Mouse (Mus musculus): ENCODE measurements around the gene Pacsin2. TPM values are rescaled to one million over a fixed set of nuclear protein-coding genes. Genes with fewer than 3 reads are reported as not detected.

The Pacsin2 gene
- polyA plus RNA-seq, 1 experiment from 2014 or later = 63.8 TPM

GRCm38 (mm10) chr15:83423589-83424384, 40.6 kb downstream of the Pacsin2 start:
- WGBS = 60% methylated on average over 5 of the region's 5 CpGs
- 0 out of 2 replicates have a peak, but pooled peaks have one; percentile 5 for TF ChIP-seq CTCF (IDR thresholded peaks at IDR 0.05; ENCODE audit: low read depth)
- H3K36me3 ChIP-seq (ENCODE audit: insufficient read depth) = no peaks in the 10 kb centered on the region
- H3K4me2 ChIP-seq = no peak overlapping the region; the same call in 1 of the 2 replicates
- 0 out of 2 replicates have a peak, but pooled peaks have one; percentile 8 for ATAC-seq (ENCODE audit: insufficient read depth)
- no peak overlapping the region for H3K27ac ChIP-seq (ENCODE audit: low read depth)
- H3K9me3 ChIP-seq (ENCODE audit: low read depth, low read length) = no peaks in the 10 kb centered on the region
- H3K4me3 ChIP-seq (ENCODE audit: low read depth, low read length) = no peak overlapping the region
- no peak for DNase-seq
- H3K9ac ChIP-seq = no peak overlapping the region
- H3K27me3 ChIP-seq (ENCODE audit: insufficient read depth, low read length) = no peaks in the 10 kb centered on the region
- H3K4me1 ChIP-seq (ENCODE audit: insufficient read depth) = no peaks in the 10 kb centered on the region

- Histone ChIP-seq H3K36me3 (ENCODE audit: insufficient read depth) (no peaks in the 10 kb centered on the region), H3K4me3 (ENCODE audit: low read depth, low read length) (no peak overlapping the region), H3K4me1 (ENCODE audit: insufficient read depth) (no peaks in the 10 kb centered on the region), H3K9me3 (ENCODE audit: low read depth, low read length) (no peaks in the 10 kb centered on the region), H3K27ac (ENCODE audit: low read depth) (peak overlapping the region; percentile 14; the same call in 1 of the 2 replicates), H3K4me2 (no peak overlapping the region; the same call in 1 of the 2 replicates), H3K9ac (no peak overlapping the region), H3K27me3 (ENCODE audit: insufficient read depth, low read length) (no peaks in the 10 kb centered on the region)
- DNase-seq (no peak), ATAC-seq (ENCODE audit: insufficient read depth) (peak; percentile 41; the same call in 1 of the 2 replicates)
- 77% methylated on average over 15 of the region's 15 CpGs for WGBS
- TF ChIP-seq CTCF (IDR thresholded peaks at IDR 0.05; ENCODE audit: low read depth) = no peak
These were observed 42.0 kb downstream of the Pacsin2 start for GRCm38 (mm10) chr15:83422299-83422981.

GRCm38 (mm10) chr15:83419562-83419961, 44.8 kb downstream of the Pacsin2 start:
- no peak for TF ChIP-seq CTCF (IDR thresholded peaks at IDR 0.05; ENCODE audit: low read depth)
- H3K9me3 ChIP-seq (ENCODE audit: low read depth, low read length) = no peaks in the 10 kb centered on the region
- no peak overlapping the region for H3K9ac ChIP-seq
- no peaks in the 10 kb centered on the region for H3K36me3 ChIP-seq (ENCODE audit: insufficient read depth)
- H3K4me2 ChIP-seq = no peak overlapping the region
- no peaks in the 10 kb centered on the region for H3K27me3 ChIP-seq (ENCODE audit: insufficient read depth, low read length)
- H3K4me1 ChIP-seq (ENCODE audit: insufficient read depth) = no peaks in the 10 kb centered on the region
- DNase-seq (no peak), ATAC-seq (ENCODE audit: insufficient read depth) (no peak)
- H3K27ac ChIP-seq (ENCODE audit: low read depth) = no peak overlapping the region
- WGBS = 69% methylated on average over 2 of the region's 2 CpGs
- H3K4me3 ChIP-seq (ENCODE audit: low read depth, low read length) = no peak overlapping the region

GRCm38 (mm10) chr15:83418685-83419084, 45.7 kb downstream of the Pacsin2 start:
- Histone ChIP-seq H3K4me1 (ENCODE audit: insufficient read depth) (no peaks in the 10 kb centered on the region), H3K4me2 (no peak overlapping the region), H3K9me3 (ENCODE audit: low read depth, low read length) (no peaks in the 10 kb centered on the region), H3K36me3 (ENCODE audit: insufficient read depth) (no peaks in the 10 kb centered on the region), H3K4me3 (ENCODE audit: low read depth, low read length) (no peak overlapping the region), H3K27ac (ENCODE audit: low read depth) (no peak overlapping the region), H3K27me3 (ENCODE audit: insufficient read depth, low read length) (no peaks in the 10 kb centered on the region), H3K9ac (no peak overlapping the region)
- no peak for DNase-seq
- TF ChIP-seq CTCF (IDR thresholded peaks at IDR 0.05; ENCODE audit: low read depth) = no peak
- ATAC-seq (ENCODE audit: insufficient read depth) = no peak

- Histone ChIP-seq H3K4me2 (no peak overlapping the region), H3K27me3 (ENCODE audit: insufficient read depth, low read length) (no peaks in the 10 kb centered on the region), H3K9me3 (ENCODE audit: low read depth, low read length) (no peaks in the 10 kb centered on the region), H3K4me1 (ENCODE audit: insufficient read depth) (no peaks in the 10 kb centered on the region), H3K4me3 (ENCODE audit: low read depth, low read length) (no peak overlapping the region), H3K9ac (no peak overlapping the region), H3K27ac (ENCODE audit: low read depth) (no peak overlapping the region), H3K36me3 (ENCODE audit: insufficient read depth) (no peaks in the 10 kb centered on the region)
- ATAC-seq (ENCODE audit: insufficient read depth) = no peak
- TF ChIP-seq CTCF (IDR thresholded peaks at IDR 0.05; ENCODE audit: low read depth) = no peak
- 77% methylated on average over 6 of the region's 6 CpGs for WGBS
- no peak for DNase-seq
These were observed 46.5 kb downstream of the Pacsin2 start for GRCm38 (mm10) chr15:83417916-83418315.

GRCm38 (mm10) chr15:83417407-83417806, 47.0 kb downstream of the Pacsin2 start:
- H3K4me2 ChIP-seq = no peak overlapping the region

GRCm38 (mm10) chr15:83415391-83415790, 49.0 kb downstream of the Pacsin2 start:
- DNase-seq = no peak
- no peak for TF ChIP-seq CTCF (IDR thresholded peaks at IDR 0.05; ENCODE audit: low read depth)
- Histone ChIP-seq H3K27me3 (ENCODE audit: insufficient read depth, low read length) (no peaks in the 10 kb centered on the region), H3K4me1 (ENCODE audit: insufficient read depth) (peaks cover 7% of the 10 kb centered on the region), H3K4me3 (ENCODE audit: low read depth, low read length) (no peak overlapping the region), H3K36me3 (ENCODE audit: insufficient read depth) (no peaks in the 10 kb centered on the region), H3K27ac (ENCODE audit: low read depth) (no peak overlapping the region), H3K9ac (no peak overlapping the region), H3K4me2 (no peak overlapping the region), H3K9me3 (ENCODE audit: low read depth, low read length) (no peaks in the 10 kb centered on the region)
- WGBS = 71% methylated on average over 6 of the region's 6 CpGs
- ATAC-seq (ENCODE audit: insufficient read depth) = no peak

More at GRCm38 (mm10) chr15:83417407-83417806, 47.0 kb downstream of the Pacsin2 start:
- ATAC-seq (ENCODE audit: insufficient read depth) = no peak
- Histone ChIP-seq H3K9me3 (ENCODE audit: low read depth, low read length) (no peaks in the 10 kb centered on the region), H3K36me3 (ENCODE audit: insufficient read depth) (no peaks in the 10 kb centered on the region), H3K4me1 (ENCODE audit: insufficient read depth) (no peaks in the 10 kb centered on the region), H3K27ac (ENCODE audit: low read depth) (no peak overlapping the region), H3K27me3 (ENCODE audit: insufficient read depth, low read length) (no peaks in the 10 kb centered on the region), H3K9ac (no peak overlapping the region), H3K4me3 (ENCODE audit: low read depth, low read length) (no peak overlapping the region)
- WGBS = 62% methylated on average over 7 of the region's 7 CpGs
- no peak for TF ChIP-seq CTCF (IDR thresholded peaks at IDR 0.05; ENCODE audit: low read depth)
- DNase-seq = no peak
